ENCODE assay signal across 22 mouse cellular contexts in the genomic region with DNA sequence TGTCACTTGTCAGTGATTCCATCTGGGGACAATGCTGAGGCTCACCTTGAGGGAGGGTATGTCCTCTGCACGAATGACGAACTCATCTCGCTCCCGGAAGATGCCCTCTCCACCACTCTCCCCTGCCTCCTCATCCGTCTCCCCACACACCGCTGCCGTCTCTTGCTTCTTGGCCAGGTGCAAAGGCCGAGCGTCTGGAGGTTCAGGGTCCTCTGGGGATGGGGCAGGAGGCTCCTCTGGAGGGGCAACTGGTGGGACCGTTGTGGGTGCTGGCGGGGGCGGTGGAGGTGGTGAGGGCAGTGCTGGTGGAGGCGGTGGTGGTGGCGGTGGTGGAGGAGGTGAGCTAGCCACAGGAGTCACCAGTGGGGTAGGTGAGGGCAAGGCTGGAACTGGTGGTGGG.
"Had no signal": no experiment of that assay in that cellular context is flagged by ENCODE, and none has a peak within 500 bp of the region (broad histone marks: within the 10 kb centered on the region; RNA-seq: fewer than 3 reads in every experiment).

No protein-coding gene starts in this region.

- H3K4me3 ChIP-seq: layer of hippocampus, adult 2 months; limb, embryonic 10.5 days; limb, embryonic 13.5 days; liver, embryonic 12.5 days; liver, embryonic 15.5 days; lung, embryonic 15.5 days; midbrain, embryonic 13.5 days; myocyte; neural tube, embryonic 13.5 days had no signal

- H3K27me3 ChIP-seq: limb, embryonic 13.5 days; liver, embryonic 12.5 days; liver, embryonic 15.5 days; lung, embryonic 15.5 days; midbrain, embryonic 13.5 days; neural tube, embryonic 13.5 days had no signal

- ATAC-seq: liver, embryonic 12.5 days; midbrain, embryonic 13.5 days; midbrain, embryonic 16.5 days had no signal

- H3K27ac ChIP-seq: kidney, postnatal 0 days; layer of hippocampus, adult 2 months; limb, embryonic 10.5 days; limb, embryonic 13.5 days; liver, embryonic 12.5 days; liver, embryonic 15.5 days; lung, embryonic 15.5 days; midbrain, embryonic 13.5 days; neural tube, embryonic 13.5 days had no signal

- H3K9me3 ChIP-seq: limb, embryonic 10.5 days; limb, embryonic 13.5 days; liver, embryonic 12.5 days; liver, embryonic 15.5 days; lung, embryonic 15.5 days; midbrain, embryonic 13.5 days; neural tube, embryonic 13.5 days had no signal

- H3K4me2 ChIP-seq: limb, embryonic 13.5 days; liver, embryonic 12.5 days; liver, embryonic 15.5 days; lung, embryonic 15.5 days; midbrain, embryonic 13.5 days; neural tube, embryonic 13.5 days had no signal

- H3K9ac ChIP-seq: limb, embryonic 13.5 days; liver, embryonic 12.5 days; liver, embryonic 15.5 days; lung, embryonic 15.5 days; midbrain, embryonic 13.5 days; neural tube, embryonic 13.5 days had no signal

- H3K4me1 ChIP-seq: limb, embryonic 13.5 days; liver, embryonic 12.5 days; lung, embryonic 15.5 days; midbrain, embryonic 13.5 days; neural tube, embryonic 13.5 days had no signal

- DNase-seq: kidney, postnatal 25 days; layer of hippocampus, adult 9-11 months; liver; lung, adult 18-20 months; lung, postnatal 10 days; lung, postnatal 36 days; retina, postnatal 1 day; right cerebral cortex, postnatal 25 days; thymus, adult 2 months; thymus, postnatal 14 days; thymus, postnatal 4 days had no signal
